Mouse (Mus musculus): ENCODE results near the gene Tcam1. TPM values are rescaled to one million over a fixed set of nuclear protein-coding genes. Genes with fewer than 3 reads are reported as not detected.

Gene Tcam1
- polyA plus RNA-seq (2017; shearing (Covaris generic)): not detected

DNA sequence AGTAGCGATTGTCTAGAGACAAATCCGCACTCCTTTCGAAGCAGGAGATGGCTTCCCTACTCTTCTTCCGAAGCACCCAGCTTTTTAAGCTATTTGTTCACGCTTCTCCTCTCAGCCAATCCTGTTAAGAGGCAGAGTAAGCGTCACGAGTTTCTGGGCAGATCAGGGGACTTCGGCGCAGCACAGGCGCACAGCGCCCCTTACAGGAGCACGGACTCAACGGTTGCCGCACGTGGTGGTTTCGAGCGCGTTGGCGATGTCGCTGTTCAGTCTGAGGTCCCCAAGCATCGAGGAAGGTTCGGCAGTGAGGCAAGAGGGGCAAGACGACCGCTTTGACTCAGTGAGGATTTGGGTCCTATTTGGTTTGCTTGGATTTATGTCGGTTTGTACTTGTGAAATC lies at the start of gene Tcam1:
Gene Tcam1 (plus strand): TSS at position 219 of the 400 bp plus-strand sequence.

DNA sequence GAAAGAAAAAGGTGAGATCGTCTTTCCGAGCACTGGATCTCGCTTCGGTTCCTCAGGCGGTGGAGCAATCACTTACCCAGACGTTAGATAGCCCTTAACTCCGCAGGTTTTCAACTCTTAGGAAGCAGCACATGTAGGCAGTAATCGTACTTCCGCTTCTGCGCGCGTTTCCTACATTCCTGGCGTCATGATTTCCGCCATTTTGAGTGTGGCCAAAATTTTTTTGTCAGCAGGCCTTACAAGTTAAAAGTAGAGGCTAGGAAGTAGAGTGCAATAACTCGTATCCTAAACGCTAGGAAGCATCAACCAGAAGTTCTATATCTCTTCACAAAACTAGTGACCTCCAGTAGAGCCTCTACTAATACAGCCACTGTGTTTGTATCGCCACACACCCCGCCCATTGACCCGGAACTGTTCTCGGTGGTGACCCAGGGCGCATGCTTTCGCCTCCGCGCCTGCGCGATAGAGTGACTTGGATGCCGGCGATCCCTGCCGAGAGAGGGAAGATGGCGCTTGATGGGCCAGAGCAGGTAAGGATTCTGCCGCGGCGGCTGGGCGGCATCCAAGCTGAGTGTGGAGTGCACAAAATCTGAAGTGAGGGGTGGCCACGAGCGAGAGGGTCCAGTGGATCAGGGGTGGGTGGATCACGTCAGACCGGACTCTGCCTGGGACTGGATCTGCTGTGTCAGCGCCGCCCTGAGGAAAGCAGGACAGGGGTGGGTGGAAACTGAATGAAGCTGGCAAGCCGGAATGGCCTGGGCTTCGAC lies 20.6 kb upstream of the Tcam1 start, which contains the start of the genes Ftsj3 and Psmc5:
Gene Ftsj3 (minus strand): TSS at position 395 of the 767 bp plus-strand sequence.
Gene Psmc5 (plus strand): TSS at position 470 of the 767 bp plus-strand sequence.

DNA sequence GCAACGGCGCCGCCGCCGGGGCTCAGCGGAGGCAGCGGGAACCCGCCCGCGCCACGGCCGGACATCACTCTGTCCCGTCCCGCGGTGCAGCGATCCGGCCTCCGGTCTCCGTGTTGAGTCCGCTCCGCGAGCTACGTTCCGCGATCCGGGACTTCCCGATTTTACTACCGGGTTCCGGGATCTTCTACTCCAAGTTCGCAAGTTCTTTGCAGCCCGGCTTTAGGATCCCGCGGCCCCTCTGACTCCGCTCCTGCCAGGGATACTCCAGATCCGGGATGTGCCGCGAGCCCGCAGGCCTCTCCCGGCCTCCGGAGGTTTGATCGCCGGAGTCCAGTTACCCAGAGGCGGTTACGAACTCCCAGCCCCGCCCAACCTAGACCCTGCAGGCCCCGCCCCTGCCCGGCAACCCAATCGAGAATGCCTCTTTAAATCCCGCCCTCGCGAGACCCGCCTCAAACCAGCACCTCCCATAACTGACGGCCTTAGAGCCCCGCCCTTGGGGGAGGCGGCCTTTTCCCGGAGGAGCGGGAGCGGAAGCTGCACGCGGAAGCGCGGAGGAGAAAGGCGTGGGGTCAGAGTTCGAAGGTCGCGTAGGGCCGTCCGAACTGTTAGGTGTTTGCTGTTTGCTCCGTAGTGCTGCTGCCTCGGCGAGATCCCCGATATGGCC lies 3.7 kb upstream of the Tcam1 start, which contains the start of gene Smarcd2:
Gene Smarcd2 (minus strand): TSS at position 329 of the 667 bp plus-strand sequence.

DNA sequence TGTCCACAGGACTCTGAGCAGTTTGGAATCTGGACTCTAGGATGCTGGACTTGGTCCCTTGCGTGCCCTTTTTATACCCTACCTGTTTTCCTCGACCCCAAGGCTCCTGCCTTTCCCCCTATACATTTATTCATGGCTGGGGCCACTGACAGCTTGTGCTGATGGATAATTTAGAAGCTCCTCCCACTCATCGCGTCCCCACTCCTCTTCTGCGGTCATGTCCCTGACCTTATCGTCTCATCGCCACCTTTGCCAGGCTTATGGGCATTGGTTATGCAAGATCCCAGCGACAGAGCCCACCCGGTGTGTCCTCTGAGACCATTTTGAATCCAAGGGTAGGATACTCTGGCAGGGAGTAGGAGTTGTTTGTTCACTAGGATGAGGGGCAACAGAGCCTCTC lies 25.3 kb downstream of the Tcam1 start, which contains the start of gene Gh:
Gene Gh (minus strand): TSS at position 101 of the 400 bp plus-strand sequence.

GRCm38 (mm10) chr11:106314333-106314812 lies 37.9 kb downstream of the Tcam1 start, which contains the start of gene Cd79b:
Gene Cd79b (minus strand): TSS chr11:106314762.

Other genes with a start within 250 kb of the Tcam1 start
- 129 TPM for gene Dcaf7, start 239.8 kb upstream of the Tcam1 start, polyA plus RNA-seq (2017; shearing (Covaris generic))
- gene Taco1, start 210.6 kb upstream of the Tcam1 start, polyA plus RNA-seq (2017; shearing (Covaris generic)): 16.8 TPM
- gene Map3k3, start 192.1 kb upstream of the Tcam1 start, polyA plus RNA-seq (2017; shearing (Covaris generic)): 15.5 TPM
- gene Gm10840, start 115.8 kb upstream of the Tcam1 start, polyA plus RNA-seq (2017; shearing (Covaris generic)): not detected
- 952 TPM for gene Limd2, start 115.8 kb upstream of the Tcam1 start, polyA plus RNA-seq (2017; shearing (Covaris generic))
- gene Strada, start 74.5 kb upstream of the Tcam1 start, polyA plus RNA-seq (2017; shearing (Covaris generic)): 41.8 TPM
- 136 TPM for gene Ccdc47, start 60.3 kb upstream of the Tcam1 start, polyA plus RNA-seq (2017; shearing (Covaris generic))
- 105 TPM for gene Ddx42, start 59.7 kb upstream of the Tcam1 start, polyA plus RNA-seq (2017; shearing (Covaris generic))
- gene Ftsj3, start 20.6 kb upstream of the Tcam1 start, polyA plus RNA-seq (2017; shearing (Covaris generic)): 86.4 TPM
- 203 TPM for gene Psmc5, start 20.5 kb upstream of the Tcam1 start, polyA plus RNA-seq (2017; shearing (Covaris generic))
- 18.2 TPM for gene Smarcd2, start 3.7 kb upstream of the Tcam1 start, polyA plus RNA-seq (2017; shearing (Covaris generic))
- gene Gh, start 25.2 kb downstream of the Tcam1 start, polyA plus RNA-seq (2017; shearing (Covaris generic)): not detected
- gene Cd79b, start 38.1 kb downstream of the Tcam1 start, polyA plus RNA-seq (2017; shearing (Covaris generic)): 56.1 TPM
- gene Scn4a, start 76.6 kb downstream of the Tcam1 start, polyA plus RNA-seq (2017; shearing (Covaris generic)): not detected
- gene Prr29, start 88.8 kb downstream of the Tcam1 start, polyA plus RNA-seq (2017; shearing (Covaris generic)): not detected
- 104 TPM for gene Icam2, start 111.4 kb downstream of the Tcam1 start, polyA plus RNA-seq (2017; shearing (Covaris generic))
- gene Ern1, start 211.2 kb downstream of the Tcam1 start, polyA plus RNA-seq (2017; shearing (Covaris generic)): 2.3 TPM

All from inflammation-experienced regulatory T-cells, adult 16 weeks (primary cell).